Mouse (Mus musculus) testis, adult 2 months (tissue): ENCODE results near the gene Klk13. TPM values are rescaled to one million over a fixed set of nuclear protein-coding genes. Genes with fewer than 3 reads are reported as not detected.
A peak's percentile ranks its signal among the peaks of the same experiment; 100 is the strongest.
"Not testable (repeated sequence)": the region's sequence is repeated elsewhere in the genome, so short reads cannot be mapped to it uniquely, and the experiment has no call there.

ENCODE experiments used
- H3K27ac ChIP-seq: fragments of 200-500 bp; 2 replicates; pipeline ENCODE4 v1.5.1; 2012; ENCODE audit warnings: low read depth, low read length; ENCODE audit not compliant: control insufficient read depth, insufficient read depth
- H3K27me3 ChIP-seq: fragments of 200-500 bp; 2 replicates; pipeline ENCODE4 v1.6.1; 2012; ENCODE audit warnings: mild to moderate bottlenecking, low read length, moderate library complexity; ENCODE audit not compliant: control insufficient read depth, insufficient read depth
- H3K36me3 ChIP-seq: fragments of 200-500 bp; 2 replicates; pipeline ENCODE4 v1.6.1; 2012; ENCODE audit warnings: mild to moderate bottlenecking, low read length; ENCODE audit not compliant: control insufficient read depth, insufficient read depth
- H3K4me1 ChIP-seq: fragments of 200-500 bp; 2 replicates; pipeline ENCODE4 v1.6.1; 2012; ENCODE audit warnings: low read length; ENCODE audit not compliant: control insufficient read depth, insufficient read depth
- H3K4me3 ChIP-seq: fragments of 200-500 bp; 2 replicates; pipeline ENCODE4 v1.5.1; 2012; ENCODE audit warnings: low read depth, mild to moderate bottlenecking, low read length, moderate library complexity, mixed read lengths; ENCODE audit not compliant: control insufficient read depth
- CTCF ChIP-seq: fragments of 200-500 bp; IDR thresholded peaks from 2 replicates; pipeline ENCODE4 v1.5.1; 2012; ENCODE audit warnings: low read depth, mild to moderate bottlenecking, inconsistent platforms, low read length, moderate library complexity; ENCODE audit not compliant: control insufficient read depth, insufficient read depth, insufficient replicate concordance
- POLR2A ChIP-seq: fragments of 200-500 bp; IDR thresholded peaks from 2 replicates; pipeline ENCODE4 v1.6.1; 2012; ENCODE audit warnings: low read depth, mild to moderate bottlenecking, inconsistent platforms, low read length, moderate library complexity; ENCODE audit not compliant: control insufficient read depth
- polyA plus RNA-seq: library from polyadenylated mRNA; depleted of rRNA; stranded (reverse); fragments of >200 nt; gene quantifications from 2 replicates; pipeline ENCODE4 v1.2.3, GENCODE M21; 2012

Klk13 gene
- polyA plus RNA-seq, 1 experiment, result not detected

DNA sequence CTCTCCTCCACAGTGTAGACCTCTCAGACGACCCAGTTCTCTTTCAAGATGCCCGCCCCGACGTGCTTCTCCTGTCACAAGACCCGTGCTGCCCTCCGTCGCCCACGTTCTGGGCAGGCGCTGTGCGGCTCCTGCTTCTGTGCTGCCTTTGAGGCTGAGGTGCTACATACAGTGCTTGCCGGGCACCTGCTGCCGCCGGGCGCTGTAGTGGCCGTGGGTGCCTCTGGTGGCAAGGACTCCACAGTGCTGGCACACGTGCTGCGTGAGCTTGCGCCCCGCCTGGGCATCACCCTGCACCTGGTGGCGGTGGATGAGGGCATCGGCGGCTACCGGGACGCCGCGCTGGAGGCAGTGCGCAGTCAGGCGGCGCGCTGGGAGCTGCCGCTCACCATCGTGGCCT is 37.3 kb upstream of the Klk13 start:
- no peaks in the 10 kb centered on the region for H3K36me3 ChIP-seq
- no peaks in the 10 kb centered on the region for H3K27me3 ChIP-seq
- peaks cover 17% of the 10 kb centered on the region for H3K4me1 ChIP-seq
- TF ChIP-seq POLR2A, result no peak
- TF ChIP-seq CTCF, result no peak
- H3K27ac ChIP-seq, result no peak overlapping the region
- H3K4me3 ChIP-seq, result no peak overlapping the region

DNA sequence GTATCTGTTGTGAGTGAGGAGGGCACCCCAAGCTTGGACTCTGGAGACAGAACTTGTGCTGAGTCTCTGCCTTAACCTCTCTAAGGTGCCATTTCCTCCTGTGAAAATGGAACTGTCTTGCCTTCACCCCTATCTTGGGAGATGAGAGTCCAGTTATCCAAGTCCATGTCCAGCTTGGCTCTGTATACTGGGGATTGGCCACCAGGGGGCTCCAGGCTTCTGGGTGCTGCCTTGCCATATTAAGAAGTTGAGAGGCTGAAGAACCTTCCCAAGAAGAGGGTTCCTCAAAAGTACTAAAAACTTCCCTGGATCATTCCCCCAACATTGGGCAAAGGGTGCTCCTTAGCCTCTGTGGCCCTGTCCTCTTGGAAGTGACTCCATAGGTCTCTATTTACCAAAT is 33.9 kb upstream of the Klk13 start:
- Histone ChIP-seq H3K4me3 (no peak overlapping the region), H3K27me3 (no peaks in the 10 kb centered on the region)

DNA sequence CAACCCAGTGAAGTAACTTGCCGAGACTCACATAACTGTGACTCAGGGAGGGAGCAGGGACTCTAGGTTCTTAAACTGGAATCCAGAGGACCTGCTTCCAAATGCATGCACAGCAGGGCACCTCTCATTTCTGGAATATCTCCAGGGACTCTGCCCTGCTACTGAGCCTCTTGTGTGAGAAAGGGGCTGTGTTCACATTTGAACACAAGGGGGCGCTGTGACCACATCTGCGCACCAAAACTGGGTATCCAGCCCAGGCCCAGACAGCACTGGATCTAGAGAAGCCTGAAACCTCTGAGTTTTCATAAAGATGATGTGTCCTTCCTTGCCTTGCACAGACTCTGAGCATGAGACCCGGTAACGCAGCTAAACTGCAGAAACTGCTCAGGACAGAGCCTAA is 31.4 kb upstream of the Klk13 start:
- Histone ChIP-seq H3K4me3 (no peak overlapping the region), H3K4me1 (peaks cover 4% of the 10 kb centered on the region; the same call in 1 of the 2 replicates), H3K36me3 (no peaks in the 10 kb centered on the region), H3K27me3 (no peaks in the 10 kb centered on the region), H3K27ac (no peak overlapping the region)
- TF ChIP-seq POLR2A, result no peak
- TF ChIP-seq CTCF, result peak; percentile 92

More for the DNA sequence above, 33.9 kb upstream of the Klk13 start:
- no peaks in the 10 kb centered on the region for H3K36me3 ChIP-seq
- no peak for TF ChIP-seq POLR2A
- TF ChIP-seq CTCF, result peak; percentile 33; the same call in 1 of the 2 replicates
- no peak overlapping the region for H3K27ac ChIP-seq
- H3K4me1 ChIP-seq, result peaks cover 7% of the 10 kb centered on the region

DNA sequence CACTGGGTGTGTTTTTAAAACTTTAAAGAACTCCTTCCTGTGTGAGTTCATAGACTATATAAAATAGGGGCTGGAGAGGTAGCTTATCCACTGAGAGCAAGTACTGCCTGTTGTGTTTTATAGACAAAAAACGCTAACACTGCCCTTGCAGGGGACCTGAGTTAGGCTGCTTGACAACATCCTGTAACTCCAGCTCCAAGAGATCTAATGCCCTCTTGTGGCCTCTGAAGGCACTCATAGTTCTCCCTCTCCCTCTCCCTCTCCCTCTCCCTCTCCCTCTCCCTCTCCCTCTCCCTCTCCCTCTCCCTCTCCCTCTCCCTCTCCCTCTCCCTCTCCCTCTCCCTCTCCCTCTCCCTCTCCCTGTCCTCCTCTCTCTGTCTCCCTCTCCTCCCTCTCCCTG is 29.9 kb upstream of the Klk13 start:
- not testable (repeated sequence) for H3K4me1 ChIP-seq, H3K4me3 ChIP-seq, H3K27ac ChIP-seq, H3K36me3 ChIP-seq, H3K27me3 ChIP-seq

- TF ChIP-seq CTCF (no peak), POLR2A (no peak)
- no peak overlapping the region for H3K4me3 ChIP-seq
Measured at GRCm38 (mm10) chr7:43685088-43685487, 27.3 kb upstream of the Klk13 start.

GRCm38 (mm10) chr7:43690118-43690517 is 22.2 kb upstream of the Klk13 start, which contains the start of gene Klk14:
Gene Klk14 (plus strand): TSS chr7:43690418.
- H3K27ac ChIP-seq, result no peak within 1 kb of the TSS
- TF ChIP-seq POLR2A, result no peak
- TF ChIP-seq CTCF, result no peak
- no peak within 1 kb of the TSS for H3K4me3 ChIP-seq
- H3K36me3 ChIP-seq, result no peaks in the 10 kb centered on the region
- no peaks in the 10 kb centered on the region for H3K4me1 ChIP-seq
- H3K27me3 ChIP-seq, result no peaks in the 10 kb centered on the region

More at GRCm38 (mm10) chr7:43685088-43685487, 27.3 kb upstream of the Klk13 start:
- no peaks in the 10 kb centered on the region for H3K36me3 ChIP-seq
- no peak overlapping the region for H3K27ac ChIP-seq
- H3K4me1 ChIP-seq, result no peaks in the 10 kb centered on the region
- H3K27me3 ChIP-seq, result no peaks in the 10 kb centered on the region

DNA sequence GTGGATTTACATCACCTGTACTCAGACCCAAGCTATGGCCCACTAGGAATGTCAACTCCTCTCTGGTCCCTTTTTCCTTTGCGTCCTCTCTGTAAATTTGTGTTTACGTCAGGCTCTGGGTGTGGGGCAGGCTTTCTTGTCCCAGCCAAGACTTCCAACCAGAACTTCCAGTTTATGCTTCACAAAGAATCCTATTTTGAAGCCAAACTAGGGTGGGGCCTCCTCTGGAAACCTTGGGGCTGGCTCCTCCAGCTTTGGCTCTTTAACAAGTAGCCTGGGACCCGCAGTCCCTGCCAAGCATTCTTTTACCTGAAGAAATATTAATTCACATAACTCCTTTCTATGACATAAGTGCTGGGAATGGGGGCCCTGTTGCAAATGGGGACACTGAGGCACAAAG is 2.3 kb upstream of the Klk13 start:
- Histone ChIP-seq H3K27me3 (no peaks in the 10 kb centered on the region), H3K4me1 (no peaks in the 10 kb centered on the region; the same call in none of the 2 replicates), H3K27ac (no peak overlapping the region), H3K4me3 (no peak overlapping the region), H3K36me3 (no peaks in the 10 kb centered on the region)
- TF ChIP-seq CTCF, result no peak
- TF ChIP-seq POLR2A, result no peak

GRCm38 (mm10) chr7:43712917-43713316 is 550 bp downstream of the Klk13 start:
- Histone ChIP-seq H3K4me1 (no peaks in the 10 kb centered on the region; the same call in none of the 2 replicates), H3K36me3 (no peaks in the 10 kb centered on the region)

More at GRCm38 (mm10) chr7:43712917-43713316, 550 bp downstream of the Klk13 start:
- Histone ChIP-seq H3K27me3 (no peaks in the 10 kb centered on the region), H3K4me3 (no peak overlapping the region), H3K27ac (no peak overlapping the region)
- TF ChIP-seq CTCF (no peak), POLR2A (no peak)
